Mouse (Mus musculus) embryonic stem cell, embryonic (primary cell): Measurements from ENCODE around the gene Flywch2.

Experiments used
- CTCF ChIA-PET, 4 experiments: fragments of 300-600 bp in 2 of 4; fragments of 350-600 bp in 2 of 4; sonication (Branson Sonifier 250); formaldehyde crosslinking; loops; one replicate each; lab custom pipeline; 2022; ENCODE audit warnings: inconsistent platforms in 2 of 4; lab: Charles Lee
- POLR2A ChIA-PET, 4 experiments: fragments of 300-600 bp in 2 of 4; fragments of 350-600 bp in 2 of 4; sonication (Branson Sonifier 250); formaldehyde crosslinking; loops; one replicate each; lab custom pipeline; 2022; ENCODE audit warnings: antibody characterized with exemption in 4 of 4, inconsistent platforms in 1 of 4; lab: Charles Lee

The Flywch2 gene

DNA sequence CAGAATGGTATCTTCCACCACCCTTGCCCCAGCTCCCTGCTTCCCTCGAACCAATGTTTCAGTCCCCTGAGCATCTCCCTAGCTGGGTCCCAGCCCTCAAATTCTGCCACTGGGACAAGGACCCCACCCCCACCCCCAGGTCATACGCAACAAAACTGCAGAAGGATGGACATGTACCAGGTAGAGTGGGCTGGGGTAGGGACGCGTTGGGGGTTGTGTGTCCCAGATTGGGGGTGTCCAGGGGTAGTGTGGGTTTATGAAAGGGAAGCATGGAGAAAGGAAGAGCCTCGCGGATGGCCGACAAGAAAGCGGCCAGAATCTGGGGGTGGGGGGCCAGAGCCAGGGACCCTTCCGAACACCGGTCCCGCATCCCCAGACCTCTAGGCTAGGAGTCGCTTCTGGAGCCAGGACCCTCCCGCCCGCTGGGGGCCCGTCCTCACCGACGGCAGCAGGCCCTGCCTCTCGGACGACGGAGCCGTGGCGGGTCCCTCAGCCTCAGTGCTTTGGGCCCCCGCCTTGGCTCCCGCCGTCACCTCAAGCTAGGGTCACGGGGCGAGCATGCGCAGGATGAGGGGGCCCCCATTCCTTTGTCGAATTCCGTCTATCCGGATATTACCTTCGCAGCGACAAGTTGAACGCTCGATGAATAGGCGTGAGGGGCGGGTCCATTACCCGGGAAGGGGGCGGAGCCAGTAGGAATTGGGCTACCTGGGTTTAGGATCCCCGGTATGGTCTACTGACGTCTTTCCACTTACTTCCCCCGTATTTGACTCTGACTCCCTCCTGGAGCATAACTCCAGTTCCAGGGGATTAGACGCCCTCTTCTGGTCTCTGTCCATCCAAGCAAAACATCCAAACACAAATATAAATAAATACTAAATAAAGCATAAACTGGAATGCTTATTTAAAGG lies at the start of gene Flywch2:
Gene Flywch2 (minus strand): TSS at position 521 of the 911 bp plus-strand sequence.
- CTCF ChIA-PET = interaction anchor here in 2 of 4 experiments (0.6 to 3.3 kb wide), 4 partner anchors 58 to 183 kb away, joined by 3 to 16 read pairs (median 4); partner anchors contain the start of genes Prss32 (in 2 of the 2) and Prss41 (in 2 of the 2)
- POLR2A ChIA-PET = interaction anchor here in 3 of 4 experiments (0.6 to 16.9 kb wide), 17 partner anchors 10 to 192 kb away, joined by 3 to 219 read pairs (median 5); partner anchors contain the start of gene Flywch1 (in 1 of the 3)

DNA sequence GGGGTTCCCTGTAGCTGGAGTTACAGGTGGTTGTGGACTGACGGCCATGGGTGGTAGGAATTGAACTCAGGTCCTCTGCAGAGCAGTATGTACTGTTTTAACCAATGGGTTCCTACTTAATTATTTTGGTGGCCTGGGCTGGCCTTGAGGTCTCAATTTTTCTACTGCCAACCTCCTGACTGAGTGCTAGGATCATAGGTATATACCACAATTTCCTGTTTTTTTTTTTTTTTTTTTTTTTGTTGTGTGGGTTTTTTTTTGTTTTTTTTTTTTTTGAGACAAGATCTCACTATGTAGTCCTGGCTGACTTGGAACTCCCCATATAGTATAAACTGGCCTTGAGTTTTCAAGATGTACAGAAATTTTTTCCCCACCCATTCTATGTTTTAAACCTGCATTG lies 45.3 kb upstream of the Flywch2 start:
- ChIA-PET POLR2A (interaction anchor here in 3 of 4 experiments (0.7 to 27.3 kb wide), 11 partner anchors 8 to 186 kb away, joined by 3 to 622 read pairs (median 9); partner anchors contain the start of genes Prss32 (in 2 of the 3), Prss41 (in 2 of the 3) and Flywch1 (in 1 of the 3)), CTCF (interaction anchor here (1.3 to 7.8 kb wide), 6 partner anchors 12 to 201 kb away, joined by 3 to 112 read pairs (median 14); partner anchors contain the start of genes Prss32 (in 4 of the 4) and Prss41 (in 4 of the 4))

DNA sequence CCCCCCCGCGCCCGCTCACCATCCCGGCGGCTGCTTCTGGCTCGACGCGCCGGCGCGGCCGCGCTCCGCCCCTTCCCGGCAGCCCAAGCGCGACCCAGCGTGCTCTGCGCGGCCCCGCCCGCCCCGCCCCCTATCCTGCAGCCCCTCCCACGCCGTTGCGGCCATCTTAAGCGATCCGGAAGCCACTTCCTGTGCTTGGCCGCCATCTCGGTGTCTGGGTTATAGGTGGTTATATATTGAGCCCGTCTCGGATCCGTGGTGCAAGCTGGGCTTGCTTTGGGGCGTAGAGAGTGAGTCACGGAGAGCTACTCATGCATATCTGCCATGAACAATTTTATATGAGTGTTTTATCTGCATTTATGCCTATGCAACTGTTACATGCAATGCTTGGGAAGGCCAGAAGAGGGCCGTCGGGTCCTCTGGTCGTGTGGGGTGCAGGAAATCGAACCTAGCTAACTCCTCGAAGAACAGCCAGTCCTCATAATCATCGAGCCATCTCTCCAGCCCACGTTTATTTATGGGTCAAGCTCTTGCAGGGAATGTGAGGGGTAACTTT lies 43.3 kb upstream of the Flywch2 start, which contains the start of gene Elob:
Gene Elob (minus strand): TSS at position 73 of the 556 bp plus-strand sequence.
- POLR2A ChIA-PET = interaction anchor here (0.6 to 27.3 kb wide), 47 partner anchors 8 to 585 kb away, joined by 3 to 622 read pairs (median 4); partner anchors contain the start of genes Prss32 (in 3 of the 4), Prss41 (in 3 of the 4), Srrm2 (in 2 of the 4) and Ccnf (in 1 of the 4)
- CTCF ChIA-PET = interaction anchor here (0.6 to 7.8 kb wide), 21 partner anchors 13 to 165 kb away, joined by 3 to 112 read pairs (median 4); partner anchors contain the start of genes Prss32 (in 4 of the 4), Prss41 (in 4 of the 4) and Kremen2 (in 1 of the 4)

DNA sequence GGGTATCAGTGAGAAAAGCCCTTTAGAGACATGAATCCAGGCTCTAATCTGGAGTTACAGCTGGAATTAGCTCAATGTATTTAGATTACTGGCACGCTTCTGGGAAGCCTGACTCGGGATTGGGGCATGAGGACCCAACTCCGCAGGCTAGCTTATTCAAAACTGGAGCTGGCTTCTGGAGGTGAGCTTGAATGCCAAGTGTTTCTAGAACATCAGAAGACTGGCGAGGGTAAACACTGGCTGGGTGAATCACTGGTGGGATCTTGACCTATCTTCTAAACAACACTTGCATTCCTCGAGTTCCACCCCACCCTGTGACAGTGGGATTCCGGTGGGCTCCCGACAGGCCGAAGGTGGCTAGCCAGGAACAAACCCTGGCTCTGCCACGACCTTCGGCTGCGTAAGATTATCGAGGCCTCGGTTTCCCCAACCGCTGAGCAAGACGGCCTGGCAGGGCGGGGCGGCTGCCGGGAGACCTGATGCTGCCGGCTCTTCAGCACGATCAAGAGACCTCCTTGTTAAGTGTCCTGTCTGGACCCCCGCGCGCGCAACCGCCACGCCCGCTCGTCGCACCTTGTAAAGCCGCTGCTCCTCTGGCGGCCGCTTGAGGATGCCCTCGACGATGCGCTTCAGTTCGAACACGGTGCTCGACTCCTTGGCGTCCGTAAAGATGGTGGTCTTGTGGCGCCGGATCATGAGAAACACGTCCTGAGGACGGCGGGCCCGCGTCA lies 42.6 kb upstream of the Flywch2 start:
- ChIA-PET CTCF (interaction anchor here in 2 of 4 experiments (0.7 to 2.9 kb wide), 4 partner anchors 15 to 53 kb away, joined by 3 to 34 read pairs (median 11); partner anchors contain the start of genes Prss32 (in 2 of the 2) and Prss41 (in 2 of the 2)), POLR2A (interaction anchor here (0.6 to 27.3 kb wide), 38 partner anchors 8 to 423 kb away, joined by 3 to 622 read pairs (median 6); partner anchors contain the start of genes Prss32 (in 2 of the 4), Prss41 (in 2 of the 4), Srrm2 (in 2 of the 4) and Ccnf (in 1 of the 4))

DNA sequence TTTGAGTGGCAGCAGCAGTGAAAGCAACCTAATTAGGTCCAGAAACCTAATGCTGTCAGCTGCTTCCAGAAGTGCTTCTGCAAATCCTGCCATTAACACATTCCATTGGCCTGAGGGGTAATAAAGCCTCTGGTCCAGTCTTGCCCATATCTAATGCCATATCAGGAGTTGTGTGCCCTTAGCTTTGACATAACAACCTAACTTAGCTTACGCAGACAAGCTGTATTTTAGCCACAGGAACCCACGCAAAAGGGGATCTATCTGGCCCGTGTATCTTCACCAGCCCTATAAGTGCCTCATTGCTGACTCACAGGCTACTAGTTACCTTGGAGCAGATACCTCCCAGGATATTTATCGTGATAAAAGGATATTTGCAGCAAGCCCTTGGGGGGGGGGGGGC lies 39.7 kb upstream of the Flywch2 start:
- ChIA-PET CTCF (interaction anchor here in 3 of 4 experiments (0.6 to 1.6 kb wide), 4 partner anchors 13 to 19 kb away, joined by 3 to 8 read pairs (median 6); partner anchors contain the start of genes Prss32 (in 2 of the 3) and Prss41 (in 2 of the 3)), POLR2A (interaction anchor here (0.6 to 27.3 kb wide), 28 partner anchors 8 to 594 kb away, joined by 3 to 622 read pairs (median 4); partner anchors contain the start of genes Prss33 (in 2 of the 4), Flywch2 (in 1 of the 4), Prss32 (in 1 of the 4) and Prss41 (in 1 of the 4))

DNA sequence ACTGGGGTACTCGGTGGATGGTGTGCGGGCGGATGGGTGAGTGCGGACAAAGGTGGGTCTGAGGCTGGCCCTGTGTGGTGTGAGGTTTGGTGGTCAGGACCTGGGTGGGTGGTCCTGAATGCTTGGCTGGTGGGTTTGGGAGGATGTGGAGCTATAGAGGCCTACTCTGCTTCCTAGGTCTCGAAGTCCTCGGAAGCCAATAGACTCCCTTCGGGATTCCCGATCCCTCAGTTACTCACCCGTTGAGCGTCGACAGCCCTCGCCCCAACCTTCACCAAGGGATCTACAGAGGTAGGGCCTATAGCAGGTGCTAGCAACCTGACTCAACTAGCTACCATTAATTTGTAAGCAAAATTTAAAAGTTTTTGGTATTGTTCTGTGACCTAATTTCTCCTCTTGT lies 37.7 kb upstream of the Flywch2 start:
- ChIA-PET CTCF (interaction anchor here in 1 of 4 experiments (1.4 kb wide), 1 partner anchor 20 kb away, joined by 3 read pairs; the partner anchor contains the start of genes Prss32 and Prss41), POLR2A (interaction anchor here in 3 of 4 experiments (0.6 to 27.3 kb wide), 14 partner anchors 7 to 207 kb away, joined by 3 to 622 read pairs (median 6); partner anchors contain the start of genes Flywch1 (in 1 of the 3) and Srrm2 (in 1 of the 3))

DNA sequence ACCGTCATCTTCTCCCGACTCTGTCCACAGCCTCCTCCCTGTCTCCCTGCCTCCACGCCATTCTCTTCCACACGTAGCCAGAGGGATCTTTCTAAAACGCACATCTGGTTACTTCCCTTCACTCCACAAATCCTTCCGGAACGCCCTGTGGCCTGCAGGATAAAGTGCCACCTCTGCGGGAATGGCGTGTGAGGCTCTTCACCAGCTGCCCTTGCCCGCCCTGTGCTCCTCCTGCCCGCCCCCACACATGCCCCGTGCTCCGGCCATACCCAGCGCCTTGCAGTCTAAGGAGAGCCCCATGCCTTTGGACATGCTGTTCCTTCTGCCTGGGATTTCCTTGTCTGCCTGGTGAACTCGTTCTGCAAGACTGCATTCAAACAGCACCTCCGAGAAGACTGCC lies 37.1 kb upstream of the Flywch2 start:
- CTCF ChIA-PET = interaction anchor here in 1 of 4 experiments (1.7 kb wide), 1 partner anchor 21 kb away, joined by 6 read pairs; the partner anchor contains the start of genes Prss32 and Prss41

DNA sequence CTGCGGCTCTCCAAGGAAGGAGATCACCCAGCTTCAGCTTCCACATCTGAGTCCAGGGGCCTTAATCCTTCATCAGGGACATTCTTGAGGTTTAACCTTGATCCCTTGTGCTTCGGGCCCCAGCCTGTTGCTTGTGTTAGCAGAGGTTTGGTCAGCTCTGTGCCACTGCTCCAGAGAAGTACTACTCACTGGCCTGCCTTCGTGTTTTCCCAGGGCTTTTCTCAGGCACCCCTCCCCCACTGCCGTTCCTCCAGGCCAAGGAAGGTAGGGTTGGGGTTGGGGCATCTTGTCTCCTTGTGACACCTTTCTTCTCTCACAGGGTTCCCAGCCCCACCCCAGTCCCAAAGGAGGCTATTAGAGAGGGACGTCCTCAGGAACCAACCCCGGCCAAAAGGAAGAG lies 36.2 kb upstream of the Flywch2 start:
- POLR2A ChIA-PET = interaction anchor here (0.6 to 27.3 kb wide), 17 partner anchors 5 to 51 kb away, joined by 3 to 622 read pairs (median 5); partner anchors contain the start of genes Prss32 (in 2 of the 4), Prss41 (in 2 of the 4), Elob (in 1 of the 4) and Flywch1 (in 1 of the 4)
- CTCF ChIA-PET = interaction anchor here in 2 of 4 experiments (1.0 to 1.7 kb wide), 2 partner anchors 22 to 34 kb away, joined by 4 to 6 read pairs; partner anchors contain the start of genes Prss32 (in 1 of the 2) and Prss41 (in 1 of the 2)

More for the DNA sequence above, 37.1 kb upstream of the Flywch2 start:
- POLR2A ChIA-PET = interaction anchor here in 3 of 4 experiments (0.6 to 27.3 kb wide), 9 partner anchors 7 to 52 kb away, joined by 3 to 622 read pairs (median 10); partner anchors contain the start of genes Flywch1 (in 1 of the 3) and Srrm2 (in 1 of the 3)

DNA sequence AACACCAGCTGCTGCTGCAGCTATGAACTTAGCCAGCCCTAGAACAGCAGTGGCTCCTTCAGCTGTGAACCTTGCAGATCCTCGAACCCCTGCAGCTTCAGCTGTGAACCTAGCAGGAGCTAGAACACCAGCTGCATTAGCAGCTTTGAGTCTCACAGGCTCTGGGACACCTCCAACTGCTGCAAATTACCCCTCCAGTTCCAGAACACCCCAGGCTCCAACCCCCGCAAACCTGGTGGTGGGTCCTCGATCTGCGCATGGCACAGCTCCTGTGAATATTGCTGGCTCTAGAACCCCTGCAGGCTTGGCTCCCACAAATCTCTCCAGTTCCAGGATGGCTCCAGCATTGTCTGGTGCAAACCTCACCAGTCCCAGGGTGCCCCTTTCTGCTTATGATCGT lies 34.9 kb upstream of the Flywch2 start:
- ChIA-PET POLR2A (interaction anchor here in 3 of 4 experiments (0.6 to 27.3 kb wide), 11 partner anchors 5 to 321 kb away, joined by 3 to 622 read pairs (median 7); partner anchors contain the start of genes Elob (in 2 of the 3) and Prss33 (in 2 of the 3)), CTCF (interaction anchor here in 2 of 4 experiments (0.5 to 1.3 kb wide), 2 partner anchors 13 to 50 kb away, joined by 3 to 4 read pairs; no protein-coding TSS in a partner anchor)

DNA sequence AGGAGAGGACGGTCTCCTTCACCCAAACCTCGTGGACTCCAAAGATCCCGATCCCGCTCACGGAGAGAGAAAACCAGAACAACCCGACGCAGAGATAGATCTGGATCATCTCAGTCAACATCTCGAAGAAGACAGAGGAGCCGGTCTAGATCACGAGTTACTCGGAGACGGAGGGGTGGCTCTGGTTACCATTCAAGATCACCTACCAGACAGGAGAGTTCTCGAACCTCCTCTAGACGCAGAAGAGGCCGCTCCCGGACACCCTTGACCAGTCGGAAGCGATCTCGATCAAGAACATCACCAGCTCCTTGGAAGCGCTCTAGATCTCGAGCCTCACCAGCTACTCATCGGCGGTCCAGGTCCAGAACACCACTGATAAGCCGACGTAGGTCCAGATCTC lies 33.4 kb upstream of the Flywch2 start:
- ChIA-PET POLR2A (interaction anchor here (0.6 to 27.3 kb wide), 9 partner anchors 3 to 25 kb away, joined by 3 to 622 read pairs (median 5); partner anchors contain the start of genes Elob (in 2 of the 4), Prss32 (in 1 of the 4) and Prss41 (in 1 of the 4)), CTCF (no interaction called here)

DNA sequence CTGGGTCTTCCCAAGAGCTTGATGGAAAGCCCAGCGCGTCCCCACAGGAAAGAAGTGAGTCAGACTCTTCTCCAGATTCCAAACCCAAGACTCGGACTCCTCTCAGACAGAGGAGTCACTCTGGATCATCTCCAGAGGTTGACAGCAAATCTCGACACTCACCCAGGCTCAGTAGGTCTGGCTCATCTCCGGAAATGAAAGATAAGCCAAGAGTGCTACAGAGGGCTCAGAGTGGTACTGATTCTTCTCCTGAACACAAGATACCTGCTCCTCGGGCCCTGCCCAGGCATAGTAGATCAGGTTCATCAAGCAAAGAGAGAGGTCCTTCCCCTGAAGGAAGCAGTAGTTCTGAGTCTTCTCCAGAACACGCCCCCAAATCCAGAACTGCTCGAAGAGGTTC lies 32.7 kb upstream of the Flywch2 start:
- ChIA-PET POLR2A (interaction anchor here in 3 of 4 experiments (0.8 to 27.3 kb wide), 5 partner anchors 8 to 25 kb away, joined by 3 to 622 read pairs (median 3); partner anchors contain the start of genes Elob (in 1 of the 3), Prss32 (in 1 of the 3) and Prss41 (in 1 of the 3)), CTCF (no interaction called here)

DNA sequence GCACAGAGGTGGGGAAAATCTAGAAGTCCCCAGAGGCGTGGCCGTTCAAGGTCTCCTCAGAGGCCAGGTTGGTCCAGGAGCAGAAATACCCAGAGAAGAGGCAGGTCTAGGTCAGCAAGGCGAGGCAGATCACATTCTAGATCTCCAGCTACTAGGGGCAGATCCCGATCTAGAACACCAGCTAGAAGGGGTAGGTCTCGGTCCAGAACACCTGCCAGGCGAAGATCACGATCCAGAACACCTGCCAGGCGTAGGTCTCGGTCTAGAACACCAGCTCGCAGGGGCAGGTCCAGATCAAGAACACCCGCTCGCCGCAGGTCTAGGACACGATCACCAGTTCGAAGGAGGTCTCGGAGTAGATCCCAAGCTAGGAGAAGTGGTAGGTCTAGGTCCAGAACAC lies 29.8 kb upstream of the Flywch2 start:
- ChIA-PET CTCF (interaction anchor here in 2 of 4 experiments (1.1 to 1.9 kb wide), 2 partner anchors 28 to 229 kb away, joined by 3 to 4 read pairs; partner anchors contain the start of genes Prss32 (in 1 of the 2) and Prss41 (in 1 of the 2)), POLR2A (interaction anchor here in 2 of 4 experiments (0.9 to 27.3 kb wide), 12 partner anchors 8 to 42 kb away, joined by 3 to 622 read pairs (median 6); partner anchors contain the start of genes Elob (in 1 of the 2) and Srrm2 (in 1 of the 2))

DNA sequence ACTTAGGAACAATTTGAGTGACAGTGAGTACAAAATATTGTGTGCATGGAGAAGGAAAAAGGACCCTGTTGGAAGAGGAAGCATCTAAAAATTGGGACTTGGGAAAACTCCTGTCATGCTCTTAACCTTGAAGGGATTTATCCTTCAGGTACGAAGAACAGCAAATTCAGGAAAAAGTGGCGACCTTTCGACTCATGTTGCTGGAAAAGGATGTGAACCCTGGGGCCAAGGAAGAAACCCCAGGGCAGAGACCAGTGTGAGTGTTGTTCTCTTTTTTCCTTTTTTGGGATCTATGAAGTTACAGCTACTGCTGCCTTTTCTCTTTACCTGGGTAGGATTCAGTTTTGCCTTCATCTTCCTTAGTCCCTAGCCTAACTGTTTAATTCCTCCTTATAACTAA lies 22.0 kb upstream of the Flywch2 start:
- POLR2A ChIA-PET = interaction anchor here in 2 of 4 experiments (0.5 to 11.7 kb wide), 14 partner anchors 8 to 73 kb away, joined by 3 to 622 read pairs (median 6); partner anchors contain the start of genes Elob (in 1 of the 2), Flywch1 (in 1 of the 2), Prss32 (in 1 of the 2) and Prss33 (in 1 of the 2)
- CTCF ChIA-PET = interaction anchor here in 1 of 4 experiments (0.9 kb wide), 1 partner anchor 34 kb away, joined by 3 read pairs; no protein-coding TSS in a partner anchor

DNA sequence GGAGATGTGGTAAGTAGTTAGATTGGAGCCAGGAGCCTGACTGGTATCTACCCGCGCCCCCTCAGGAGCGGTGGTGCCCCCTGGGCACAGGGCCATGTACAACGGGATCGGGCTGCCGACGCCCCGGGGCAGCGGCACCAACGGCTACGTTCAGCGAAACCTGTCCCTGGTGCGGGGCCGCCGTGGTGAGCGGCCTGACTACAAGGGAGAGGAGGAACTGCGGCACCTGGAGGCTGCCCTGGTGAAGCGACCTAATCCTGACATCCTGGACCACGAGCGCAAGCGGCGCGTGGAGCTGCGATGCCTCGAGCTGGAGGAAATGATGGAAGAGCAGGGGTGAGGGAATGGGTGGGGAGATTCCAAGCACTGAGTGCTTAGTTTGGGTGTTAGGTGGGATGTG lies 21.0 kb upstream of the Flywch2 start:
- ChIA-PET POLR2A (interaction anchor here in 3 of 4 experiments (0.7 to 11.7 kb wide), 21 partner anchors 9 to 84 kb away, joined by 3 to 622 read pairs (median 4); partner anchors contain the start of genes Prss32 (in 2 of the 3), Prss41 (in 2 of the 3), 1520401A03Rik (in 1 of the 3) and Elob (in 1 of the 3)), CTCF (interaction anchor here (0.5 to 2.2 kb wide), 15 partner anchors 13 to 101 kb away, joined by 3 to 15 read pairs (median 3); partner anchors contain the start of genes Prss32 (in 2 of the 4), Prss41 (in 1 of the 4) and Srrm2 (in 1 of the 4))
